Mouse (Mus musculus) stomach, postnatal 0 days (tissue): ENCODE results near the gene Dlgap3.

Source experiments
- CTCF ChIP-seq: IDR thresholded peaks from 2 replicates; pipeline ENCODE4 v1.5.1; 2016; ENCODE audit warnings: antibody characterized with exemption, low read depth, mild to moderate bottlenecking, moderate library complexity
- EP300 ChIP-seq: optimal IDR thresholded peaks from 2 replicates; pipeline ENCODE3; 2016; ENCODE audit warnings: antibody characterized with exemption

- TF ChIP-seq CTCF (peak; percentile 93), EP300 (no peak)
Observed at GRCm38 (mm10) chr4:127249701-127250349, 80.8 kb downstream of the Dlgap3 start.
